Mouse (Mus musculus): ENCODE measurements around the gene Mpnd. TPM values are rescaled to one million over a fixed set of nuclear protein-coding genes. Genes with fewer than 3 reads are reported as not detected.

Gene Mpnd
- polyA plus RNA-seq (2015; fragmentation: Illumina TruSeq; extraction: RNeasy Lipid Tissue Mini Kit (QIAGEN cat#74804); ENCODE audit: insufficient read depth, low replicate concordance) = 21.5 TPM

DNA sequence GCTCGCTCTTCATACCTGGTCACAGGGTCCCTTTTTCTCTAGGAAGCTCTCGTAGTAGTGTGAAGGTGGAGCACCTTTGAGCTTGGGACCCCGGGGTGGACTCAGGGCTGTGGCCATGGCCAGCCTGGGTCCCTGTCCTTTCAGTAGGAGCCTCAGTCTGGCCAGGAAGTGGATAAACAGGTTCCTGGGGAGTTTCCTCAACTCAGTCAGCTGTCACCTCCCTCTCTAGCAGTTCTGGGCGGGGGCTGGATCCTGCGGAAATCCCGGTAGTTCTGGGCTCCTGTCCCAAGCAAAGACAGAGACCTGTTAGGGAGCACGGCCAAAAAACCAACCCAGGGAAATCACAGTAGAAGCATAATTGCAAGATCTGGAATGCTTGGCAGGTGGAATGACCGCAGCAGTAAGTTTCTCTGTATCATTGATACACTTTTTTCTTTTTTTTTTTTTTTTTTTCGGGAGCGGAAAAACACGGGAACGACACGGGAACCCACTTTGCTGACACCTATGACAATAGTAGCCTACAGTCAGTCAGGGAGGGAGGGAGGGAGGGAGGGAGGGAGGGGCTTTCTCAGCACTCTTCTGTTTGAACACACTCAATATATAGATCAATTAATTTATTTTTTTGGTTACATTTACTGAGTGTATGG, at the start of gene Mpnd, which contains the start of gene Stap2:
Gene Mpnd, plus strand, starts transcription at position 297 of the 647 bp plus-strand sequence.
Gene Stap2, minus strand, starts transcription at position 170 of the 647 bp plus-strand sequence.

DNA sequence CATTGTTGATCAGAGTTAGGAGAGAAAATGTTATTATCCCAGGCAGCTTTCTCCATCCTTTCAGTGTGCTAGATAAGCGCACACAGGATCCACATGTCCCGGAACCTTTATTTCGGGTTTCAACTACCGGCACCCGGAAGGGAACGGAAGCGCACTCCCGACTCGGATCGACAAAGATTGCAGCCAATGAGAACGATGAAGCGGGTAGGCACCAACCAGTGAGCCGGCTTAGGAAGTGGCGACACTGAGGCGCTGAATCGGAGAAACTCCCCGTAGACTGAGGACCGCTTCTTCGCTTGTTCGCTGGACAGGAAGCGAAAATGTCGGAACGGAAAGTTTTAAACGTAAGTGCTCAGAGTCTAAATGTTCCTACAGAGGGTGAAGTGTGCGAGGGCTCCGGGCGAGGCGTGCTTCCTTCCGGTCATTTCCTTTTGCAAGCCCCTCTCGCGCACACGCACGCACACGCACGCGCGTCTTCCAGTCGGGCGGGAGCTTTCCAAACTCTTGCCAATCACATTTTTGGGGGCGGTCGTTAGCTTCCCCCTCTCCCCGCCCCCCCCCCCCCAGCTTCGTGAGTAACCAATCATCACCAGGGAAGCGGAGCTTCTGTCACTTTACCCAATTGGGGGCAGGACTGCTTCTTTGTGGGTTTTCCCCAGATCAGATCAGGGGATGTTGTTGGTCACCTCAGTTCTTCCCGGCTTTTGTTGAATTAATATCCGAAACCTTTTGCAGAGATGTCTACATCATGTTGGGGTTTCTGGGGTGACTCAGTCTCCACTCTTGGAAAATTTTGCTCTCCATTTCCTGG, 46.4 kb upstream of the Mpnd start, which contains the start of gene Yju2:
Gene Yju2, plus strand, starts transcription at position 182 of the 811 bp plus-strand sequence.

DNA sequence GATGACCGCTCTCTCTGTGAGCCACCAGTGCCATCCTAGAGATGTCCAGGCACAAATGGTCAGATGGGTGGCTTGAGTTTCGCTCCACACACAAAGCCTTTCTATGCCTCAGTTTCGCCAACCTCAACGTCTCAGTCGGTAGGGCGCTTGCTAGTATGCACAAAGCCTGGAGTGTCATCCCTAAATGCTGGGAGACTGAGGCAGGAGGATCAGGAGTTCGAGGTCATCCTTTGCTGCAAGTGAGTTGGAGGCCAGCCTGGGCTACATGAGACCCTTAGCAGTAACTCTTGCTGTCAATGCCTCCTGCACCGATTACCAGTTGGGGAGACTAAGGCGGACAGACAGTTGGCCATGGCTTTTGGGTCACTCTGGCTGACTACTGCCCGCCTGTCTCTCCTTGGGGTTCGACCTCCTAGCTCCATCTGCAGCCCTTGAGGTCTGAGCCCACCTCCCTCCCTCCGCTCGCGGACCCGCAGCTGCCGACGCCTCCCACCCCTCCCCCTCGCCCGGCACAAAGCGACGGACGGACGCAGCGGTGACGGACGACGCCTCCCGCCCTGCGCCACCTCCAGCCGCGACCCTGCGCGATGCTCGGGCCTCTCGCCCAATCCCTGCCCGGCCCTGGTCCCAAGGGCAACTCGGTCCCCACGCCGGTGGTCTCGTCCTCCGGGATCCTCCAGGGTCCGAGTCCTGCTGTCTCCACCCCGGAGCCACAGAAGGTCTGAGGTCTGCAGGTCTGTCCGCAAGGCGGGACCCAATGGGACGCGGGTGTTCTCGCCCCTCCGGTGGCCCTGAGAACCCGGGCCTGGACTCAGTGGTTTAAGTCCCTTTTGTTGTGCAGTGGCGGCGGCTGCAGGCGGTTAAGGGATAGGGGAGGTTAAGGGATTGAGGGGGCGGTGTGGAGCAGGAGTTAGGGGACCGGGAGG, 35.3 kb upstream of the Mpnd start, which contains the start of gene Shd:
Gene Shd, plus strand, starts transcription at position 502 of the 926 bp plus-strand sequence.

DNA sequence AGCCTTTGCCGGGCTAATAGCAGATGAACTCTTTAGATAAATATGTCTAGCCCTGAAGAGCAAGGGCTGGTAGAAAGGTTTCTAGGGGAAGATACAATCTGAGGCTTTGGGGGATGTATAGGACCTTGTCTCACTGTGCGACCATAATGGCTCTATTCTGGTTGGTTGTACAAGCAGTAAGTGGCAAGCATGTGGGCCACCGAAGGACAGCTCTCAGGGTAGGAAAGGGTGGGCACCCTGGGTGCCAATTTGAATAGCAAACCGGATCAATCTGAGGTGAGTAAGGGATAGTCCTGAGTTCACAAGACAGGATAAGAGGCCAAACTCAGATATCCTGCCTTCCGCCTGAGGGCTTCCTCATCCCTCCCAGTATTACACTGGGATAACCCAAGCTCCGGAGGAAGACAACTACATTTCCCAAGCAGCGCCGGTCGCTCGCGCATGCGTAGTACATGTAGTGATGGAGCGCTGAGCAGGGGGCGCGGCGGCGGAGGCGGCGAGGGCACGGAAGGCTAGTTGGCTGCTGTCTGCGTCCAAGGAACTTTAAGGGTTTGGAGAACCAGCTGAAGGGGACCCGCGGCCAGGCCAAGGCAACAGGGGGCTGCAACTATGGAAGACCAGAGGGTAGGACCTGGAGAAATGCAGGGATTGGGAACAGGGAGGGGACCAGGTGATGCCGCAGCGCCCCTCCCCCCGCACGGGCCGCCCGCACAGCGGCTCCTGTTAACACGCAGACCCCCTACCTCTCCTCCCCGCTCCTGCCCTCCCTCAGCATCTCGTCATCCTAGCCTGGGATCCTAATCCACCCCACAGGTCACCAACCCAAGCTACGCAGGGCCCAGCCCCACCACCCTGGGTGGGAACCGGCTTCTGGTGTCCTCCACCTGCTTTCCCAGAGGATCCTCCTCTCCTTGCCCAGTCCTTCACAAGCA, 19.2 kb upstream of the Mpnd start, which contains the start of gene Fsd1:
Gene Fsd1, plus strand, starts transcription at position 480 of the 932 bp plus-strand sequence.

DNA sequence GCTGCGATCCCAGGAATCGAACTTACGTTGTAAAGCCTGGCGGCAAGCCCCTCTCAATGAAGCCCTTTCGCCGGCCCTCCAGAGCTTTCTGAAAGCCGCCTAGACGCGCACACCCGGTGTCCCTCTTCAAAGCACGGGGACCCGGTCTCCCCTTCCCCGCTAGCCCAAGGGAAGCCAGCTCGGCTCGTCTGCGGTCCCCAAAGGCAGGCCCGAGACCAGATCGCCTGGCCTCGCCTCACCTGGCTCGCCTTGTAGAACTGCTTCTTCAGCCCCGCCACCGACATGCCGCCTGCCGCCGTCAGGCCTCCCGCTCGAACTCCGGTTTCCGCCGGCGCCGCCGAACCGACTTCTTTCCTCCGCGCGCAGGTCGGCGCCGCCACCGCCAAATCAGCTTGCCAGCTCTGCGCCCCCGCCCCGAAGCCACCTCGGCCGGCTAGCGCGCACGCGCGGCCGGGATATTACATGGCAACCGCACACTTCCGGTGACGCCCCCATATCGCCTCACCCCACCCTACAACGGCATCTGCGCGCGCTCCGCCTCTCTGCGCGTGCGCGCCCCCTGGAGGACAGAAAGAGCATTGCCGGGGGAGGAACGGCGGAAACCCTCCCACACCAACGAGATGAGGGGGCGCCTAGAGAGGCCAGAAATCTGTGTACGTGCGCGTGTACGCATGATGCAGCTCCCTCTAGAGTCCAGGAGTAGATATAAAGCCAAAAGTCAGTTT, 30.8 kb downstream of the Mpnd start, which contains the start of gene Sh3gl1:
Gene Sh3gl1, minus strand, starts transcription at position 460 of the 725 bp plus-strand sequence.

DNA sequence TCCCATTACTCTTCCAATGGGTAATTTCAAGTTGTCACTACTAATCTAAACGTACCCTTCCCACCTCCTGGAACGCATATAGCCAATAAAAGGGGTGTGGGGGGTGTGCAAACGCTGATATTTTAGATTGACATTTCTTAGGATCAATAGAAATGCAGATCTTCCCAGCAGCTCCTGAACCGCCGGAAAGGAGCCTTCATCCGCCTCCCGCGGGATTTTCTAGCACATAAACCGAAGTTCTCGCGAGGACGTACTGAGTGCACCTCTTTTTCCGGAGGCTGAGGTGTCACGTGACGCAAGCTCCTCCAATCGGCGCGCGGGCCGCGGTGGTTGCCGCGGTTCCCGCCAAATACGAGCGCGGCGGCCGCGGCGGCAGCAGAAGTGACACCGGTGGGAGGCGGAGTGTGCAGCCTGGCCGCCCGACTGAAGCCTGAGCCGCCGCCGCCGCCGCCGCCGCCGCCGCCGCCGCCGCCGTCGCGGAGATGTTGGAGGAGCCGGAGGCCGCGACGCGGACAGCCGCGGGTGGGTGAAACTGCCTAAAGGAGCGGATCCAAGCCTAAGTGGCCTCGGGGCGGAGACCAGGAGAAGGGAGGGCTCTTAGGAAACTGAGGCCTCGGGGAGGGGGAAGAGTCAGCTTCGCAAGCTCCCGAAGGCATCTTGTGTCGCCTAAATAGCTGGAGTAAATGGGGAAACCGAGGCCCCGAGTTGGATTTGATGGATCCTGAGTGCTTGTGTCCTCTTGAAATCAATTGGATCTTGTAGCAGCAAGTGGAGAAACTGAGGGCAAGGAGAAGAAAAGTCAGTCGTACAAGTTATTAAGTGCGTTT, 34.7 kb downstream of the Mpnd start, which contains the start of gene Chaf1a:
Gene Chaf1a, plus strand, starts transcription at position 410 of the 827 bp plus-strand sequence.

Other genes starting within 250 kb of the Mpnd start
- gene Zfp119a, start 126.8 kb upstream of the Mpnd start, polyA plus RNA-seq (2015; fragmentation: Illumina TruSeq; extraction: RNeasy Lipid Tissue Mini Kit (QIAGEN cat#74804); ENCODE audit: insufficient read depth, low replicate concordance) = 9.9 TPM
- gene Zfp959, start 113.6 kb upstream of the Mpnd start, polyA plus RNA-seq (2015; fragmentation: Illumina TruSeq; extraction: RNeasy Lipid Tissue Mini Kit (QIAGEN cat#74804); ENCODE audit: insufficient read depth, low replicate concordance) = 42.3 TPM
- 12.5 TPM for gene Zfp119b, start 56.2 kb upstream of the Mpnd start, polyA plus RNA-seq (2015; fragmentation: Illumina TruSeq; extraction: RNeasy Lipid Tissue Mini Kit (QIAGEN cat#74804); ENCODE audit: insufficient read depth, low replicate concordance)
- 13.5 TPM for gene Ebi3, start 53.1 kb upstream of the Mpnd start, polyA plus RNA-seq (2015; fragmentation: Illumina TruSeq; extraction: RNeasy Lipid Tissue Mini Kit (QIAGEN cat#74804); ENCODE audit: insufficient read depth, low replicate concordance)
- 8.8 TPM for gene Yju2, start 46.6 kb upstream of the Mpnd start, polyA plus RNA-seq (2015; fragmentation: Illumina TruSeq; extraction: RNeasy Lipid Tissue Mini Kit (QIAGEN cat#74804); ENCODE audit: insufficient read depth, low replicate concordance)
- not detected for gene Shd, start 35.2 kb upstream of the Mpnd start, polyA plus RNA-seq (2015; fragmentation: Illumina TruSeq; extraction: RNeasy Lipid Tissue Mini Kit (QIAGEN cat#74804); ENCODE audit: insufficient read depth, low replicate concordance)
- gene Fsd1, start 19.2 kb upstream of the Mpnd start, polyA plus RNA-seq (2015; fragmentation: Illumina TruSeq; extraction: RNeasy Lipid Tissue Mini Kit (QIAGEN cat#74804); ENCODE audit: insufficient read depth, low replicate concordance) = not detected
- gene Stap2, start 127 bp upstream of the Mpnd start, polyA plus RNA-seq (2015; fragmentation: Illumina TruSeq; extraction: RNeasy Lipid Tissue Mini Kit (QIAGEN cat#74804); ENCODE audit: insufficient read depth, low replicate concordance) = 12.9 TPM
- gene Sh3gl1, start 30.9 kb downstream of the Mpnd start, polyA plus RNA-seq (2015; fragmentation: Illumina TruSeq; extraction: RNeasy Lipid Tissue Mini Kit (QIAGEN cat#74804); ENCODE audit: insufficient read depth, low replicate concordance) = 21.0 TPM
- gene Chaf1a, start 34.7 kb downstream of the Mpnd start, polyA plus RNA-seq (2015; fragmentation: Illumina TruSeq; extraction: RNeasy Lipid Tissue Mini Kit (QIAGEN cat#74804); ENCODE audit: insufficient read depth, low replicate concordance) = 5.2 TPM
- gene Ubxn6, start 69.3 kb downstream of the Mpnd start, polyA plus RNA-seq (2015; fragmentation: Illumina TruSeq; extraction: RNeasy Lipid Tissue Mini Kit (QIAGEN cat#74804); ENCODE audit: insufficient read depth, low replicate concordance) = 30.8 TPM
- 31.1 TPM for gene Hdgfl2, start 73.9 kb downstream of the Mpnd start, polyA plus RNA-seq (2015; fragmentation: Illumina TruSeq; extraction: RNeasy Lipid Tissue Mini Kit (QIAGEN cat#74804); ENCODE audit: insufficient read depth, low replicate concordance)
- 0.64 TPM for gene Plin4, start 104.1 kb downstream of the Mpnd start, polyA plus RNA-seq (2015; fragmentation: Illumina TruSeq; extraction: RNeasy Lipid Tissue Mini Kit (QIAGEN cat#74804); ENCODE audit: insufficient read depth, low replicate concordance)
- 0.11 TPM for gene Plin5, start 111.9 kb downstream of the Mpnd start, polyA plus RNA-seq (2015; fragmentation: Illumina TruSeq; extraction: RNeasy Lipid Tissue Mini Kit (QIAGEN cat#74804); ENCODE audit: insufficient read depth, low replicate concordance)
- gene Lrg1, start 116.3 kb downstream of the Mpnd start, polyA plus RNA-seq (2015; fragmentation: Illumina TruSeq; extraction: RNeasy Lipid Tissue Mini Kit (QIAGEN cat#74804); ENCODE audit: insufficient read depth, low replicate concordance) = 2.1 TPM
- 0.68 TPM for gene Sema6b, start 134.6 kb downstream of the Mpnd start, polyA plus RNA-seq (2015; fragmentation: Illumina TruSeq; extraction: RNeasy Lipid Tissue Mini Kit (QIAGEN cat#74804); ENCODE audit: insufficient read depth, low replicate concordance)
- 4.4 TPM for gene Tnfaip8l1, start 156.8 kb downstream of the Mpnd start, polyA plus RNA-seq (2015; fragmentation: Illumina TruSeq; extraction: RNeasy Lipid Tissue Mini Kit (QIAGEN cat#74804); ENCODE audit: insufficient read depth, low replicate concordance)
- gene Mydgf, start 178.2 kb downstream of the Mpnd start, polyA plus RNA-seq (2015; fragmentation: Illumina TruSeq; extraction: RNeasy Lipid Tissue Mini Kit (QIAGEN cat#74804); ENCODE audit: insufficient read depth, low replicate concordance) = 20.5 TPM
- 9.1 TPM for gene Dpp9, start 213.2 kb downstream of the Mpnd start, polyA plus RNA-seq (2015; fragmentation: Illumina TruSeq; extraction: RNeasy Lipid Tissue Mini Kit (QIAGEN cat#74804); ENCODE audit: insufficient read depth, low replicate concordance)

Measured in spleen, adult 10 weeks (tissue).